Mouse (Mus musculus) stomach, postnatal 0 days (tissue): ENCODE results near the gene Slc9a9. TPM values are rescaled to one million over a fixed set of nuclear protein-coding genes. Genes with fewer than 3 reads are reported as not detected.

Source experiments
- ATAC-seq: fragments of 200-750 bp; cut with Nextera tagmentation; 2 replicates; pipeline ENCODE4 v1.8.0; 2017; ENCODE audit not compliant: low FRiP score, low TSS enrichment
- DNase-seq: peaks from one replicate; pipeline ENCODE4 v3.0.0-alpha.2; 2016; ENCODE audit warnings: low spot score
- H3K27ac ChIP-seq: fragments of 300-500 bp; sonication (generic); replicated peaks from 2 replicates; pipeline ENCODE4 v1.5.1; 2014; ENCODE audit warnings: mild to moderate bottlenecking, control low read depth
- H3K27me3 ChIP-seq: fragments of 300-500 bp; sonication (generic); 2 replicates; pipeline ENCODE4 v1.6.1; 2014; ENCODE audit warnings: low read length; ENCODE audit not compliant: control insufficient read depth, insufficient read depth
- H3K36me3 ChIP-seq: fragments of 300-500 bp; sonication (generic); 2 replicates; pipeline ENCODE4 v1.6.1; 2014; ENCODE audit warnings: low read length, mixed read lengths; ENCODE audit not compliant: control insufficient read depth, insufficient read depth
- H3K4me1 ChIP-seq: fragments of 300-500 bp; sonication (generic); replicated peaks from 2 replicates; pipeline ENCODE4 v1.6.1; 2014; ENCODE audit warnings: antibody characterized with exemption; ENCODE audit not compliant: control insufficient read depth, insufficient read depth
- H3K4me2 ChIP-seq: fragments of 300-500 bp; sonication (generic); replicated peaks from 2 replicates; pipeline ENCODE4 v1.6.1; 2014; ENCODE audit warnings: low read depth, mild to moderate bottlenecking, control low read depth, moderate library complexity
- H3K4me3 ChIP-seq: fragments of 300-500 bp; sonication (generic); 2 replicates; pipeline ENCODE4 v1.5.1; 2014; ENCODE audit warnings: low read depth, low read length, control low read depth
- H3K9ac ChIP-seq: fragments of 300-500 bp; sonication (generic); 2 replicates; pipeline ENCODE4 v1.6.1; 2014; ENCODE audit warnings: mild to moderate bottlenecking, low read length, control low read depth, mixed read lengths
- H3K9me3 ChIP-seq: fragments of 300-500 bp; sonication (generic); 2 replicates; pipeline ENCODE4 v1.6.1; 2016; ENCODE audit warnings: low read length; ENCODE audit not compliant: control insufficient read depth
- CTCF ChIP-seq: IDR thresholded peaks from 2 replicates; pipeline ENCODE4 v1.5.1; 2016; ENCODE audit warnings: antibody characterized with exemption, low read depth, mild to moderate bottlenecking, moderate library complexity
- EP300 ChIP-seq: optimal IDR thresholded peaks from 2 replicates; pipeline ENCODE3; 2016; ENCODE audit warnings: antibody characterized with exemption
- WGBS: fragments of 180-500 bp; shearing (Covaris S2); extraction: QIAGEN DNeasy Blood & Tissue Kit; methylation state at CpG from one replicate; pipeline ENCODE4 v1.1.7; 2014; 5-methylcytosine and 5-hydroxymethylcytosine counted together
- polyA plus RNA-seq: library from polyadenylated mRNA; unstranded; fragments of >200 nt; fragmentation: Nextera tagmentation; extraction: Ambion mirVana; gene quantifications from 2 replicates; pipeline ENCODE4 v1.2.1, GENCODE M21; 2015

Slc9a9 gene
- polyA plus RNA-seq, 1 experiment from 2014 or later = 3.4 TPM

DNA sequence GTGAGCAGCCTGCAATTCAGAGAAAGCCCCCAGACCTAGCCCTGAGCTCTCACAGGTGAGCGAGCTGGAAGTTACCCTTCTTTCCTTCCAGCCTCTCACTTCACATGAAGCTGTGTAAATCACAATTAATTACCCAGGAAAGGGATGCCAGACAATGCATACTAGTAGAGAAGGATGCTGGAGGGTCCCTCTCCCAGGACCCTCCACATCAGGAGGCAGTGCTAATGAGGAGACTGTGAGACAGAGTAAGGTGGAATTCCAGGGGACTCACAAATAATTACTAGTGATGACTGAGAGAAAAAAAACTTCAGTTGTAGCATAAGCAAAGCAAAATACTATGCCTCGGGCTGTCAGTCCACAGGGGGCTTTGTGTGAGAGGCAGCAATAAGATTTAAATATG, 492.0 kb downstream of the Slc9a9 start:
- 72% methylated on average over 2 of the region's 2 CpGs for WGBS

DNA sequence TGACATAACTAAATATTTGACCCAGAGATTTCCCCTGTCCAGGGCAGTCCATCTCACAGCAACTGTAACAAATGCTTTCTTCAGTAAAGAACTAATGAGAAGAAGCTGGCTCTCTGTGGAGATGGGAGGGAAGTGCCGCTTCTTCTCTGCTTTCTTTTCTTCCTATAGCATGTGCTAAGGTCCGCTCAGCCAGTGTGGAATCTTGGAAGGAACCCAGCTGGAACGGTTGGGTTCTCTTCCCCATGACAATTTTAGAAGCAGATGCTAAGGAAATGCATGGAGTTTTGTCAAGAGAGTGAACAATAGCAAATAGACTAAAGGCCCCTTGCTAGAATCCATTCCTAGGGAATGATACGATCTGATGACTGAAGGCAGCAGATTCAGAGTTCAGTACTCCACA, 496.5 kb downstream of the Slc9a9 start:
- Histone ChIP-seq H3K4me1 (no peaks in the 10 kb centered on the region), H3K9me3 (no peaks in the 10 kb centered on the region), H3K9ac (no peak overlapping the region), H3K36me3 (no peaks in the 10 kb centered on the region), H3K27me3 (no peaks in the 10 kb centered on the region), H3K27ac (no peak overlapping the region), H3K4me2 (no peak overlapping the region), H3K4me3 (no peak overlapping the region)
- 47% methylated on average over 4 of the region's 4 CpGs for WGBS
- ATAC-seq = no peak
- DNase-seq = no peak
- no peak for TF ChIP-seq CTCF
- no peak for TF ChIP-seq EP300

More for the DNA sequence above, 492.0 kb downstream of the Slc9a9 start:
- no peak overlapping the region for H3K4me2 ChIP-seq
- no peak overlapping the region for H3K9ac ChIP-seq
- no peaks in the 10 kb centered on the region for H3K9me3 ChIP-seq
- ATAC-seq (no peak), DNase-seq (no peak)
- no peaks in the 10 kb centered on the region for H3K36me3 ChIP-seq
- H3K4me3 ChIP-seq = no peak overlapping the region
- no peaks in the 10 kb centered on the region for H3K27me3 ChIP-seq
- H3K27ac ChIP-seq = no peak overlapping the region
- no peaks in the 10 kb centered on the region for H3K4me1 ChIP-seq
- TF ChIP-seq CTCF (no peak), EP300 (no peak)

DNA sequence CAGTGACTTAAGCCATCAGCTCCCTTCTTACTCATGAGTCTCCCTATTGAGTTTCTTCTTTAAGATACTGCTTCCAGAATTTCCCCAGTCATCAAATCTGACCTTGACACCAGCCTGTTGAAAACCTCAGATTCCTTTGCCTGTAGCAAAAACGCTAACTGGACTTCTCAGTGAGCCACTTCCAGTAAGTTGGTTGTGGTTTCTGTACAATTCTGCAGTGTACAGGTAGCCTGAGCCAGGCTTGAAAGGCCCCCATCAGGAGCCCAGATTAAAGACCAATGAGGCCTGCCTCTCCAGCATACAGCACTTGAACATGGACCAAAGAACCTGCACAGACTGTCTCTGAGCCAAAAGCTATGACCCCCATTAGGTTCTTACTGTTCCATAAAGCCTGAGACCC, 498.1 kb downstream of the Slc9a9 start:
- Histone ChIP-seq H3K4me3 (no peak overlapping the region), H3K9ac (no peak overlapping the region), H3K4me2 (no peak overlapping the region), H3K4me1 (no peaks in the 10 kb centered on the region), H3K27me3 (no peaks in the 10 kb centered on the region), H3K36me3 (no peaks in the 10 kb centered on the region), H3K9me3 (no peaks in the 10 kb centered on the region), H3K27ac (no peak overlapping the region)
- 62% methylated on average over 1 of the region's 1 CpGs for WGBS
- no peak for ATAC-seq
- DNase-seq = no peak
- TF ChIP-seq CTCF (no peak), EP300 (no peak)

DNA sequence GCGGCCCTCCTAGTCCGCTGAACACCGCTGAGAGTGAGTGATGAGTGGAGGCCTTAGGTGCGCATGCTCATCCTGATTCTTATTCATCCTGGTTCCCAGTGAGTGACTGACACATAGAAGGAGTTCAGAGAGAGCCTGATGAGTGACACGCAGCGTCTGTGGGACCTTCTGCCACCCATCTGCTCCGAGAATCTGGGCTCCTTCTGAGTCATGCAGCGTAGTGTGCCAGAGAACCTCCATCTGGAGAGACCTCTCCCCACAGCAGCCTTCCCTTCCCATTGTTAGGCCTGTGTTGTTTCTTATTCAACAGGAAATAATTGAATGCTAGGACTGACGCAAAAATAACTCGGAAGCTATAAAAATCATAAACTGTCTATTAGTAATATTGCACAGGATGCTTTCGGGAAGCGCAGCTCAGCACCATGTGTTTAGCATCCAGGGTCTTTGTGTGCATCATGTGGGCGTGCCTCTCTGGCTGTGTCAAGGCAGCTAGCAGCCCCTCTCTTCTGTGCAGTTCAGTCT, 498.8 kb downstream of the Slc9a9 start:
- Histone ChIP-seq H3K27me3 (no peaks in the 10 kb centered on the region), H3K36me3 (no peaks in the 10 kb centered on the region), H3K9me3 (no peaks in the 10 kb centered on the region), H3K4me3 (no peak overlapping the region), H3K9ac (no peak overlapping the region), H3K4me1 (no peaks in the 10 kb centered on the region), H3K4me2 (no peak overlapping the region), H3K27ac (no peak overlapping the region)
- TF ChIP-seq EP300 = no peak
- no peak for TF ChIP-seq CTCF
- DNase-seq (no peak), ATAC-seq (no peak)
- WGBS = 80% methylated on average over 13 of the region's 13 CpGs

DNA sequence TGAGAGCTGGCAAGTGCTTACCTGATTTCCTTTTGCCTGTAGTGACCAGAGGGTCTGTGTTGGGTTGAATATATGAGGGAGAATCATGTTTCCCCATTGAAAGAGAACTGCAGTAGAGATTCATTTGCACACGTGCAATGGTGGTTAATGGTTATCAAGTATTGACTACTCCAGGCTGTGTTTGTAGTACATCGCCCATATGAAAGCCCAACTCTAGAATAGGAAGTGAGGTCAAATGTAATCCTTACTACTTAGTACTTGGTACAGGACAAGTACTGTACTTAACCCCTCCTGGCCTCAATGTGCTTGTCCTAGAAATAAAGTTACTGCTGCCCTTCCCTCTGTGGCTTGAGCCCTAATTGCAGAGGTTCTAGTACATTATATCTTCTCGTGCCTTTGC, 508.5 kb downstream of the Slc9a9 start:
- Histone ChIP-seq H3K9me3 (no peaks in the 10 kb centered on the region), H3K4me3 (no peak overlapping the region), H3K27ac (no peak overlapping the region), H3K4me2 (no peak overlapping the region), H3K36me3 (no peaks in the 10 kb centered on the region), H3K4me1 (no peaks in the 10 kb centered on the region), H3K27me3 (no peaks in the 10 kb centered on the region), H3K9ac (no peak overlapping the region)
- no peak for TF ChIP-seq CTCF
- no peak for TF ChIP-seq EP300
- WGBS = 80% methylated on average over 3 of the region's 3 CpGs
- DNase-seq (no peak), ATAC-seq (no peak)

DNA sequence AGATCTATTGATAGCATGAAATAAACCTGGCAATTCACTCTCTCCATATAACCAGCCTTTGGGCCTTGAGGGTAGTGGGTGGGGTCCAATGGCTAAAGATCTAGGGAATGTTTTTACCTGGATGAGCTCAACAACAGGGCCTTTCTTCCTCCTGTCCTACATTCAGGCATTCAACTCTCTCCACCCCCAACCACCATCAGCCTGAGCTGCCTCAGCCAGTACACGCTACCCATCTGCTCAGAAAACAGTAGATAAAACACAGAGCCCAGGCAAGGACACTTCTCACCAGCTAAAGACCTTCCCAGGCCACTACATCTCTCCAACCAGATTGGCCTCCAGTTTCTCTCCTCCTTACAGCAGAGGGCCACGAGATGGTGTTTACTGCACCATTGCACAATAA, 510.3 kb downstream of the Slc9a9 start:
- no peaks in the 10 kb centered on the region for H3K9me3 ChIP-seq
- no peak overlapping the region for H3K4me2 ChIP-seq
- H3K9ac ChIP-seq = no peak overlapping the region
- no peaks in the 10 kb centered on the region for H3K4me1 ChIP-seq
- ATAC-seq (no peak), DNase-seq (no peak)
- no peaks in the 10 kb centered on the region for H3K27me3 ChIP-seq
- WGBS = 71% methylated on average over 2 of the region's 2 CpGs
- TF ChIP-seq CTCF = no peak
- no peak for TF ChIP-seq EP300
- H3K27ac ChIP-seq = no peak overlapping the region
- no peaks in the 10 kb centered on the region for H3K36me3 ChIP-seq
- no peak overlapping the region for H3K4me3 ChIP-seq
